Mouse (Mus musculus) erythroblast, embryonic 14.5 days (primary cell): ENCODE results near the gene Selenon. TPM values are rescaled to one million over a fixed set of nuclear protein-coding genes. Genes with fewer than 3 reads are reported as not detected.
"Not testable (repeated sequence)": the region's sequence is repeated elsewhere in the genome, so short reads cannot be mapped to it uniquely, and the experiment has no call there.

Source experiments
- H3K27me3 ChIP-seq: 2 replicates; pipeline ENCODE4 v1.6.1; 2012; ENCODE audit warnings: inconsistent platforms; ENCODE audit not compliant: control insufficient read depth
- H3K36me3 ChIP-seq: 2 replicates; pipeline ENCODE4 v1.6.1; 2012; ENCODE audit warnings: mild to moderate bottlenecking, inconsistent platforms; ENCODE audit not compliant: control insufficient read depth
- H3K4me1 ChIP-seq: 2 replicates; pipeline ENCODE4 v1.6.1; 2012; ENCODE audit warnings: inconsistent platforms; ENCODE audit not compliant: control insufficient read depth
- H3K4me3 ChIP-seq: replicated peaks from 2 replicates; pipeline ENCODE3; 2012; ENCODE audit warnings: moderate library complexity, mild to moderate bottlenecking, inconsistent platforms
- H3K9me3 ChIP-seq: 2 replicates; pipeline ENCODE4 v1.6.1; 2012; ENCODE audit warnings: low read length, inconsistent platforms, mixed read lengths; ENCODE audit not compliant: control insufficient read depth
- GATA1 ChIP-seq: IDR thresholded peaks from 2 replicates; pipeline ENCODE4 v1.6.1; 2012; ENCODE audit warnings: low read length, inconsistent platforms, mixed read lengths
- TAL1 ChIP-seq: IDR thresholded peaks from 3 replicates; pipeline ENCODE4 v1.6.1; 2012; ENCODE audit warnings: low read length, inconsistent platforms, mixed read lengths
- polyA plus RNA-seq: library from polyadenylated mRNA; stranded (reverse); fragments of >175 nt; gene quantifications from 2 replicates; pipeline ENCODE4 v1.2.3, GENCODE M21; 2012

The Selenon gene
- polyA plus RNA-seq, 1 experiment, result 0.08 TPM

GRCm38 (mm10) chr4:134495546-134495923 is 56.4 kb downstream of the Selenon start:
- Histone ChIP-seq H3K4me1 (peaks cover 33% of the 10 kb centered on the region), H3K27me3 (peaks cover 48% of the 10 kb centered on the region), H3K36me3 (no peaks in the 10 kb centered on the region), H3K4me3 (no peak overlapping the region), H3K9me3 (peaks cover 1% of the 10 kb centered on the region; the same call in 1 of the 2 replicates)
- no peak for TF ChIP-seq TAL1
- no peak for TF ChIP-seq GATA1

GRCm38 (mm10) chr4:134494780-134495545 is 57.0 kb downstream of the Selenon start:
- peaks cover 33% of the 10 kb centered on the region for H3K4me1 ChIP-seq
- TF ChIP-seq TAL1, result no peak
- no peak for TF ChIP-seq GATA1
- H3K4me3 ChIP-seq, result no peak overlapping the region
- peaks cover 48% of the 10 kb centered on the region for H3K27me3 ChIP-seq
- no peaks in the 10 kb centered on the region for H3K36me3 ChIP-seq
- H3K9me3 ChIP-seq, result peaks cover 2% of the 10 kb centered on the region; the same call in 1 of the 2 replicates

DNA sequence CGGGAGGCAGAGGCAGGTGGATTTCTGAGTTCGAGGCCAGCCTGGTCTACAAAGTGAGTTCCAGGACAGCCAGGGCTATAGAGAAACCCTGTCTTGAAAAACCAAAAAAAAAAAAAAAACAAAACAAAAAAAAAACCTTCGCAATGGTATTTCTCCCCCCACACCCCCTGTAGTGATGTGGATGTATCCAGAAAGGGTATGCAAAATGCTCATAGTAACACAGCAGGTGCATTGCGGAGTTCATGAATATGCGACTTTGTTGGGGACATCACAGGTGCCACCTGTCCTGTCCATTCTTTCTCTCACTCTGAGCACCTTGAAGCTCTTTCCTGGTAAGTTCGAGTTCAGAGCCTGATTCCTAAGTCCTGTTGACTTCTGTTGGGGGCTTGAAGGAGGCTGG is 57.8 kb downstream of the Selenon start:
- not testable (repeated sequence) for H3K36me3 ChIP-seq, H3K4me3 ChIP-seq, H3K9me3 ChIP-seq
- H3K4me1 ChIP-seq, result peaks cover 33% of the 10 kb centered on the region
- peaks cover 51% of the 10 kb centered on the region for H3K27me3 ChIP-seq

GRCm38 (mm10) chr4:134491716-134492115 is 60.2 kb downstream of the Selenon start:
- no peaks in the 10 kb centered on the region for H3K36me3 ChIP-seq
- peaks cover 43% of the 10 kb centered on the region for H3K27me3 ChIP-seq
- H3K9me3 ChIP-seq, result peaks cover 2% of the 10 kb centered on the region; the same call in 1 of the 2 replicates
- no peak overlapping the region for H3K4me3 ChIP-seq
- TF ChIP-seq GATA1 (no peak), TAL1 (no peak)
- peaks cover 22% of the 10 kb centered on the region for H3K4me1 ChIP-seq

- Histone ChIP-seq H3K4me1 (peaks cover 12% of the 10 kb centered on the region), H3K27me3 (peaks cover 27% of the 10 kb centered on the region), H3K9me3 (peaks cover 2% of the 10 kb centered on the region; the same call in 1 of the 2 replicates), H3K4me3 (no peak overlapping the region), H3K36me3 (no peaks in the 10 kb centered on the region)
- TF ChIP-seq TAL1 (no peak), GATA1 (no peak)
Measured at GRCm38 (mm10) chr4:134489986-134490665, 61.8 kb downstream of the Selenon start.

DNA sequence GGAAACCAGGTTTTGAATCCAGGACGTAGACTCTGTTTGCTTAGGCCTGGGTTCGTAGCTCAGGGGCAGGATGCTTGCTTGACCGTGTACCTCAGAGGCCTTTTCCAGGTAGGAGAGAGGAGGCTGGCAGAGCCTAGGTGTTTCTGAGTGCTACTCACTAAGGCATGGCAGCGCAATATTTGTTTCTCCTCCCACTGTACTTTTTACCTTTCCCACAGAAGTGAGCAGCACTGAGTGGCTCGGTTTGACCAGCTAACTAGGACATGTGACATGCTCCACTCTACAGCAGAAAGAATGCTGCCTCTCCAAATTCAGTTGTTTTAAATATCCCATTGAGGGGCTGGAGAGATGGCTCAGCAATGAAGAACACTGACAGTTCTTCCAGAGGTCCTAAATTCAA is 63.8 kb downstream of the Selenon start:
- TF ChIP-seq TAL1 (no peak), GATA1 (no peak)
- Histone ChIP-seq H3K4me3 (no peak overlapping the region), H3K36me3 (no peaks in the 10 kb centered on the region), H3K4me1 (peaks cover 2% of the 10 kb centered on the region), H3K9me3 (peaks cover 2% of the 10 kb centered on the region; the same call in 1 of the 2 replicates), H3K27me3 (peaks cover 18% of the 10 kb centered on the region)

Other genes with a start within 250 kb of the Selenon start
- gene Trim63, start 237.0 kb downstream of the Selenon start, polyA plus RNA-seq, result not detected in 2 replicates
- not detected in 2 replicates for gene Slc30a2, start 209.0 kb downstream of the Selenon start, polyA plus RNA-seq
- gene Extl1, start 168.3 kb downstream of the Selenon start, polyA plus RNA-seq, result not detected in 2 replicates
- not detected in 2 replicates for gene Pafah2, start 155.8 kb downstream of the Selenon start, polyA plus RNA-seq
- gene Stmn1, start 83.8 kb downstream of the Selenon start, polyA plus RNA-seq, result 45.6 and 68.9 TPM in 2 replicates
- gene Paqr7, start 55.5 kb downstream of the Selenon start, polyA plus RNA-seq, result 0.10 TPM in 1 of 2 replicates, not detected in the other
- 0.18 and 0.29 TPM in 2 replicates for gene Aunip, start 41.2 kb downstream of the Selenon start, polyA plus RNA-seq
- gene Mtfr1l, start 16.8 kb downstream of the Selenon start, polyA plus RNA-seq, result 2.5 and 3.9 TPM in 2 replicates
- gene Man1c1, start 152.1 kb upstream of the Selenon start, polyA plus RNA-seq, result 0.06 and 0.07 TPM in 2 replicates
- 3.0 and 3.8 TPM in 2 replicates for gene Ldlrap1, start 215.9 kb upstream of the Selenon start, polyA plus RNA-seq